Mouse (Mus musculus): ENCODE results near the gene Gtdc1.

The Gtdc1 gene

GRCm38 (mm10) chr2:44924618-44925017, 2.8 kb downstream of the Gtdc1 start:
- DNase-seq (ENCODE audit: low spot score in 2 of 2): no peak

- no peak for DNase-seq (ENCODE audit: low spot score in 2 of 2)
Observed at GRCm38 (mm10) chr2:44923056-44923883, 4.2 kb downstream of the Gtdc1 start.

GRCm38 (mm10) chr2:44922500-44922899, 5.0 kb downstream of the Gtdc1 start:
- no peak for DNase-seq (ENCODE audit: low spot score in 2 of 2)

- no peak for DNase-seq (ENCODE audit: low spot score in 2 of 2)
Observed at GRCm38 (mm10) chr2:44920471-44920870, 7.0 kb downstream of the Gtdc1 start.

GRCm38 (mm10) chr2:44919326-44919725, 8.1 kb downstream of the Gtdc1 start:
- DNase-seq (ENCODE audit: low spot score in 2 of 2): no peak

GRCm38 (mm10) chr2:44918737-44919136, 8.7 kb downstream of the Gtdc1 start:
- DNase-seq (ENCODE audit: low spot score in 2 of 2): no peak

GRCm38 (mm10) chr2:44916286-44916685, 11.2 kb downstream of the Gtdc1 start:
- no peak for DNase-seq (ENCODE audit: low spot score in 2 of 2)

- no peak for DNase-seq (ENCODE audit: low spot score in 2 of 2)
Observed at GRCm38 (mm10) chr2:44897801-44898200, 29.7 kb downstream of the Gtdc1 start.

- no peak for DNase-seq (ENCODE audit: low spot score in 2 of 2)
Observed at GRCm38 (mm10) chr2:44873718-44874117, 53.7 kb downstream of the Gtdc1 start.

GRCm38 (mm10) chr2:44864726-44865125, 62.7 kb downstream of the Gtdc1 start:
- no peak for DNase-seq (ENCODE audit: low spot score in 2 of 2)

GRCm38 (mm10) chr2:44854475-44854874, 73.0 kb downstream of the Gtdc1 start:
- DNase-seq (ENCODE audit: low spot score in 2 of 2): no peak

GRCm38 (mm10) chr2:44849666-44850065, 77.8 kb downstream of the Gtdc1 start:
- no peak for DNase-seq (ENCODE audit: low spot score in 2 of 2)

- DNase-seq (ENCODE audit: low spot score in 2 of 2): no peak
Observed at GRCm38 (mm10) chr2:44848156-44848555, 79.3 kb downstream of the Gtdc1 start.

- no peak for DNase-seq (ENCODE audit: low spot score in 2 of 2)
Observed at GRCm38 (mm10) chr2:44845424-44845823, 82.0 kb downstream of the Gtdc1 start.

- no peak for DNase-seq (ENCODE audit: low spot score in 2 of 2)
Observed at GRCm38 (mm10) chr2:44829753-44830152, 97.7 kb downstream of the Gtdc1 start.

GRCm38 (mm10) chr2:44829346-44829745, 98.1 kb downstream of the Gtdc1 start:
- DNase-seq (ENCODE audit: low spot score in 2 of 2): no peak

GRCm38 (mm10) chr2:44826609-44827008, 100.8 kb downstream of the Gtdc1 start:
- no peak for DNase-seq (ENCODE audit: low spot score in 2 of 2)

- DNase-seq (ENCODE audit: low spot score in 2 of 2): no peak
Observed at GRCm38 (mm10) chr2:44817787-44818186, 109.7 kb downstream of the Gtdc1 start.

GRCm38 (mm10) chr2:44813729-44814128, 113.7 kb downstream of the Gtdc1 start:
- no peak for DNase-seq (ENCODE audit: low spot score in 2 of 2)

- peak; percentile 19 to 25 for DNase-seq (ENCODE audit: low spot score in 2 of 2)
Observed at GRCm38 (mm10) chr2:44804497-44804896, 123.0 kb downstream of the Gtdc1 start.

- no peak for DNase-seq (ENCODE audit: low spot score in 2 of 2)
Observed at GRCm38 (mm10) chr2:44801361-44801760, 126.1 kb downstream of the Gtdc1 start.

GRCm38 (mm10) chr2:44791840-44792239, 135.6 kb downstream of the Gtdc1 start:
- DNase-seq (ENCODE audit: low spot score in 2 of 2): no peak

GRCm38 (mm10) chr2:44791134-44791533, 136.3 kb downstream of the Gtdc1 start:
- DNase-seq (ENCODE audit: low spot score in 2 of 2): no peak

GRCm38 (mm10) chr2:44782746-44783145, 144.7 kb downstream of the Gtdc1 start:
- no peak for DNase-seq (ENCODE audit: low spot score in 2 of 2)
